Mouse (Mus musculus) erythroblast, embryonic 14.5 days (primary cell): ENCODE data around the gene Hoxc13.

Source experiments
- GATA1 ChIP-seq: IDR thresholded peaks from 2 replicates; pipeline ENCODE4 v1.6.1; 2012; ENCODE audit warnings: low read length, inconsistent platforms, mixed read lengths
- TAL1 ChIP-seq: IDR thresholded peaks from 3 replicates; pipeline ENCODE4 v1.6.1; 2012; ENCODE audit warnings: low read length, inconsistent platforms, mixed read lengths

GRCm38 (mm10) chr15:102967312-102967510 lies 46.3 kb downstream of the Hoxc13 start, which contains the start of gene Hoxc5:
- no peak for TF ChIP-seq TAL1
- no peak for TF ChIP-seq GATA1
